Mouse (Mus musculus): ENCODE results near the gene Stpg4.
A peak's percentile ranks its signal among the peaks of the same experiment; 100 is the strongest.

The Stpg4 gene

DNA sequence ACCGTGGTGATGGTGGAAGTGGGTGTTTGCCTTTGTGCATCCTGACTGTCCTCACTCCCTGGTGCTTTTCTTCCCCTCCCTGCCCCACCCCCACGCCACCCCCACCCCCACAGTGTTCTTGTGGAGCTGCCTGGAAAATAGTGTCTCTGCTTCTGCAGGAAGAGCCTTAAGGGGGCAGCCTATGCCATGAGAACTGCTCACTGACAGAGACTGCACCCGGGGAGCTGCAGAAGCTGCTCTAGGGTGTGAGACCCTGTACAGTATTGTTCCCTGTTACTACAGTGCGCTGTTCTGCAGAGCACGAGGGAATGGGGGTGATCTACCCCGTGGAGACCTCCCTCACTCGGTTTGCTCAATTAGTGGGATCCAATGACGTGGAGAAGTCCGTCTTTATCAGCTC lies 78.5 kb downstream of the Stpg4 start:
- no peak for DNase-seq

DNA sequence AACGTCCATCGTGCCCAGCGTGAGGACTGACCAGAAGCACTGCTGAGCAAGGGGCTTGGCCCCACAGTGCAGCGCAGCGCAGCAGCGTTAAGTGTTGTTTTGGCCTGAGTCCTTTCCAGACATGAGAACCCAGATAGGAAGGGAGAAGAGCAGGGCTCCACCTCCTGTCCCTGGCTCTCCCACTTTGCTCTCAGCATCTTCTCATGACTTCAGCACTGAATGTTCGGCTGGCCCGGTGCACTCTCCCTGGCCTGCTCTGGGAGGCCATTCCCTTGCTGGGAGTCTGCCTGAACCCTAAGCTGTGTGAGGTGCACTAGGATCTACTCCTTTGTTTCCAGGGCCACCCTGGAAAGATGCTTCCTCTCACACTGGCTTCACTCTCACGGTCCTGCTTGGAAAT lies 79.2 kb downstream of the Stpg4 start:
- no peak for DNase-seq

DNA sequence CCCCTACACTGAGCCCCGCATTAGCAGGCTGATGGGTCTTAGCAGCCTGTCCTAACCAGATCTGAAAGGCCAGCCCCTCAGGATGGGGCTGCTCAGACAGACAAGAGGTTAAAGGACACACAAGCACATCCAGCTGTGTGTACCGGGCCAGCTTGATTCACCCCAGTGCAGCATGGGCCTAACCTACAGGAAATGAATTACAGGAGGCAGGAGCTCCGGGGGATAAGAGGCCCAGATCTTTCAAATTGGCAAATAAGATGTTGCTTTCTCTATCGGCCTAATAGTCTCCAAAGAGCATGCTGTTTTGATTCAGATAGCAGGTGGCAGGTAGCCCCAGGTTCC lies 82.3 kb downstream of the Stpg4 start:
- DNase-seq = no peak

DNA sequence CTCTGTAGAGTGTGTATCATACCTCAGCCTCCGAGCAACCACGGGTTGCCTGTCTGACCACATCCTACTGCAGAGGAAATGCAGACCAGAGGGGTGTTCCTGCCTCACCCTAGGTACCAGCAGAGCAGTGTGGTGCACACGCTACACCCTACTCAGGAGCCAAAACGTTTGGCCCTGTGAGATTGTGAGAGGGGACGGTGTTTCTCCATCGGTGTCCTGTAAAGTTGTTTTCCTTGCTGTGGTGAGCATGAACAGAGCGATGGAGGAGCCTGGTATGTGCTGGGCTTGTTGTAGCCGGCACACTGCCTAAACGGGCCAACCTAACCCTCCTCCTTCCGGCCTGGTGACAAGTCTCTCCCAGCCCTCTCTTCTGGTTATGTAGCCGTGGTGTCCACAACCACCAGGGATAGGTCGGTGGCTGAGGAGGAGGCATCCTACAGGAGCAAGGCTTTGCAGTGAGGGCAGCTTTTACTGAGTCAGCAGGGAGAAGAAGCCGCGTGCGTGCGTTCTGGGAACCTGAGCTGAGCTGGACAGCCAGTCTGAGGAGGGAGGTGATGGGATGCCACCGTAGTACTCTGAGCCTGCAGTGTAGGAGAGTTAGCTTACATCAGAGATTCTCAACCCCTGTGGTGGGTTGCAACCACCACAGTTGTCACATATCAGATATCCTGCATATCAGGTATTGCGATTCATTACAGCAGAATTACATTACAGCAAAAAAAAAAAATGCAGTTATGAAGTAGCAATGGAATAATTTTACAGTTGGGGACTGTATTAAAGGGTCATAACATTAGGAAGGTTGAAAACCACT lies 82.9 kb downstream of the Stpg4 start:
- no peak for DNase-seq

DNA sequence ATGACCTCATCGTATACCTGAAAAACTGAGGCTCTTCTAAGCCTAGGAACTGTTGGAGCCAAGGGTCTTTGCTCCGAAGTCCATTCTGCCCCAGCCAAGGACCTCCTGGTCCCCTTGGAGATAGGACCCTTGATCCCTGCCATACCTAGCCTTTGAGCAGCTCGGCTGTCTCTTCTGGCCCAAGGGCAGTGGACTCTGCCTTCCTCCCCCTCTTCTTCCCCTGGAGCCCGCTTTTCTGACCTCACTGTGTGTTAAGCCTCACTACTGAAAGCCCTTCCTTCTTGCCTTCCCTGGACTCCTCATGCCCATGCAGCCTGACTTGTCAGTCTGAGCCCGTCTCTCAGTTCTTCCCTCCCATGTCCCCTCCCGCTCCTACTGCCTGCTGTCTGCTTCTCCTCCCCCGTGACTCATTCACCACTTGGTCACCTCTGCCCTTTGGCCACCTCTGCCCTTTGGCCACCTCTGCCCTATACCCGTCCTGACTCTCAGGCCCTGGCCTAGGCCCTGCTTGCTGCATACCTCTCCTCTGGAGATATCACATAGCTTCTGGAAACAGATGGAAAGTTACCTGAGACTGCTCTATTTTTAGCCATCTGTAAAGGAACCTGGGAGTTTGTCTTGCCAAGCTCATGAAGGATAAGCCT lies 84.4 kb downstream of the Stpg4 start:
- DNase-seq = peak; percentile 44
